Mouse (Mus musculus): ENCODE measurements around the gene Tjp3. TPM values are rescaled to one million over a fixed set of nuclear protein-coding genes. Genes with fewer than 3 reads are reported as not detected.
A peak's percentile ranks its signal among the peaks of the same experiment; 100 is the strongest.

Gene Tjp3
- polyA plus RNA-seq, 1 experiment from 2014 or later = 3.2 TPM

- 94% methylated on average over 8 of the region's 8 CpGs for WGBS
- H3K9me3 ChIP-seq (replicated peaks) = peaks cover 3% of the 10 kb centered on the region
- H3K36me3 ChIP-seq = peaks cover 13% of the 10 kb centered on the region; the same call in 1 of the 2 replicates
- H3K9ac ChIP-seq = no peak overlapping the region; the same call in 1 of the 2 replicates
- H3K27me3 ChIP-seq = peaks cover 3% of the 10 kb centered on the region
- H3K27ac ChIP-seq = no peak overlapping the region
- ATAC-seq (replicated peaks; ENCODE audit: insufficient number of reproducible peaks, insufficient read depth, low FRiP score, low read depth) = no peak
- H3K4me3 ChIP-seq = peak overlapping the region; percentile 71
- H3K4me1 ChIP-seq (replicated peaks) = peaks cover 24% of the 10 kb centered on the region
- peak overlapping the region; percentile 70 for H3K4me2 ChIP-seq
These were observed 25.8 kb downstream of the Tjp3 start for GRCm38 (mm10) chr10:81265540-81265939.

DNA sequence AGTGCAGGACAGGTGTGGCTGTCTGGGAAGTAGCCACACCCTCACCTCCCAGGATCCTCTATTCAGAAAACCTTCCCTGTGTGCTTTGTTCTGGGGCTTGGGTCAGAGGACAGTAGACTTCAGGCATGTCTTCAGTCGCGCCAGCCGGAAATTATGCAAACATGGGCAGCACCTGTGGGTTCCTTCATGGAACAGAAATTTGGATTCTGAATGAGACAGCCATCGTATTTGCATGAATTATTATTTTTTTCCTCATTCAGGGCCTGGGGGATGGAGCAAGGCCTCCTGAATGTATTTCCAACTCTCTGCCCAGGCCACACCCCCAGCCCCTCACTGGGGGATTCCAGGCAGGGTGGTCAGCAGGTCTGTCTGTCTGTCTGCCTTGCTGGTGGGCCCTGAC is 30.4 kb downstream of the Tjp3 start:
- WGBS = 88% methylated on average over 4 of the region's 4 CpGs
- H3K4me2 ChIP-seq = no peak overlapping the region
- H3K27me3 ChIP-seq = peaks cover 46% of the 10 kb centered on the region
- ATAC-seq (replicated peaks; ENCODE audit: insufficient number of reproducible peaks, insufficient read depth, low FRiP score, low read depth) = no peak
- H3K36me3 ChIP-seq = peaks cover 9% of the 10 kb centered on the region; the same call in 1 of the 2 replicates
- peaks cover 24% of the 10 kb centered on the region for H3K4me1 ChIP-seq (replicated peaks)
- H3K27ac ChIP-seq = no peak overlapping the region
- H3K9me3 ChIP-seq (replicated peaks) = peaks cover 6% of the 10 kb centered on the region
- no peak overlapping the region for H3K4me3 ChIP-seq
- H3K9ac ChIP-seq = no peak overlapping the region

DNA sequence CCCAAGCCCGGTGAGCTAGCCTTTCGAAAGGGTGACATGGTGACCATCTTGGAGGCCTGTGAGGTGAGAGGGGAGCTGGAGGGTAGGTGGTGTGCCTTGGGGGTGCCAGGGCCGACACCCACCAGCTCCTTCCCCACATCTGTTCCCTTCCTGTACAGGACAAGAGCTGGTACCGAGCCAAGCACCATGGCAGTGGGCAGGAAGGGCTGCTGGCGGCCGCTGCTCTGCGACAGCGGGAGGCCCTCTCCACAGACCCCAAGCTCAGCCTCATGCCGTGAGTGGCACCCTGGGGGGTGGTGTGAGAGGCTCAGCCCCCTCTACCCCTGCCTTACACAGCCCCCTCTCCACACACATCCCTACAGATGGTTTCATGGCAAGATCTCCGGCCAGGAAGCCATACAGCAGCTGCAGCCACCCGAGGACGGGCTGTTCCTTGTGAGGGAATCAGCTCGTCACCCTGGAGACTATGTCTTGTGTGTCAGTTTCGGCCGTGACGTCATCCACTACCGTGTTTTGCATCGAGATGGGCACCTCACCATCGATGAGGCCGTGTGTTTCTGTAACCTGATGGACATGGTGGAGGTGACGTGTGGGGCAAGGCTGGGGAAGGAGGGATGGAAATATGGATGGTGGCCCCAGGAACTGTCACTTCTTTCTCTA is 32.0 kb downstream of the Tjp3 start:
- Histone ChIP-seq H3K9ac (no peak overlapping the region), H3K9me3 (replicated peaks) (peaks cover 6% of the 10 kb centered on the region), H3K4me3 (no peak overlapping the region), H3K4me1 (replicated peaks) (peaks cover 16% of the 10 kb centered on the region), H3K27ac (no peak overlapping the region), H3K4me2 (no peak overlapping the region), H3K36me3 (peaks cover 5% of the 10 kb centered on the region; the same call in 1 of the 2 replicates), H3K27me3 (peaks cover 55% of the 10 kb centered on the region)
- no peak for ATAC-seq (replicated peaks; ENCODE audit: insufficient number of reproducible peaks, insufficient read depth, low FRiP score, low read depth)
- 42% methylated on average over 20 of the region's 21 CpGs for WGBS

DNA sequence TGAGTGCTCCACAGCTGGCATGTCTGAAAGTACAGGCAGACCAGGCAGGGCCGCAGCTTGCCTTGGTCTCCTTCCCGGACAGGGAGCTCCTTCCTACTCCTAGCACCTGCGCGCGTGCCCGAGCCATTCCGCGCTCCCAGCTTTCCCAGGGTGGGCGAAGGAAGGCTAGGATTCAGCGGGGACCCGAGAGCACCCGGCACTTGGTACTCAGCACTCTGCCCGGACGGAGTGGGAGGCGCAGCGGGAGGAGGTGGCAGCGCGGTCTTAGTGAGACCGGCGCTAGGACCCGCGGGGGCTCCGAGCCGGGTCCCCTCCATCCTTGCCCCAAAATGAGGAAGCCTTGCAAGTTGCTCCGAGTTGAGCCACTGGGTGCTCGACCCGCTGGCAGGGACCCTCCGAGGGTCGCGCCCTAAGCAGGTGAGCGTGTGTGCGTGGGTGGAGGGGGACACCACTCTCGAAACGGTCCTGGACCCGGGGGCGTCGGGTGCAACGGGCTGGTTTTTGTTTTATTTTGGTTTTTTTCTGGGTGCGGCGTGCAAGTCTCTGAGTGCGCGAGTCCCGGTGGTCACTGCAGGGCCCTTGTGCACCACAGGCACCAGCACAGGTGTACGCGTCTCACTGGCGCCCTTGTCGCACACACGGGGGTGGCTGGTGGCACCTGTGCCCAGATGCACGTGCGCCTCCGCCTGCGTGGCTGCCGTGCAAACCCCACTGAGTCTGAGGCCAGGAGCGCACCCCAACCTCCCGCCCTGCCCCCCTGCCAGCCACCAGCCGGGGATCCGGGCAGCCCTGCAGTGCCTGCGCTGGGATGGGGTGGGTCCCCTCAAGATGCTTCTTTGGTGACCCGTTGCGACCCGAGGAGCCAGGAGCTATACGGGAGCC is 34.0 kb downstream of the Tjp3 start:
- H3K9me3 ChIP-seq (replicated peaks) = peaks cover 6% of the 10 kb centered on the region
- whole genome bisulfite sequencing = 2% methylated on average over 62 of the region's 62 CpGs
- H3K4me3 ChIP-seq = peak overlapping the region; percentile 53
- H3K27me3 ChIP-seq = peaks cover 75% of the 10 kb centered on the region
- peak overlapping the region; percentile 50 for H3K9ac ChIP-seq
- peak overlapping the region; percentile 90 for H3K4me2 ChIP-seq
- peaks cover 25% of the 10 kb centered on the region for H3K4me1 ChIP-seq (replicated peaks)
- no peaks in the 10 kb centered on the region for H3K36me3 ChIP-seq
- no peak for ATAC-seq (replicated peaks; ENCODE audit: insufficient number of reproducible peaks, insufficient read depth, low FRiP score, low read depth)
- H3K27ac ChIP-seq = no peak overlapping the region

GRCm38 (mm10) chr10:81254886-81255285 is 36.5 kb downstream of the Tjp3 start:
- H3K4me3 ChIP-seq = no peak overlapping the region
- 44% methylated on average over 1 of the region's 1 CpGs for WGBS
- no peak for ATAC-seq (replicated peaks; ENCODE audit: insufficient number of reproducible peaks, insufficient read depth, low FRiP score, low read depth)

GRCm38 (mm10) chr10:81252424-81253419 is 38.7 kb downstream of the Tjp3 start, which contains the start of gene Matk:
Gene Matk, plus strand, starts transcription at chr10:81252935.
- WGBS = 13% methylated on average over 44 of the region's 44 CpGs
- ATAC-seq (replicated peaks; ENCODE audit: insufficient number of reproducible peaks, insufficient read depth, low FRiP score, low read depth) = no peak
- no peak within 1 kb of the TSS for H3K27ac ChIP-seq
- peaks cover 66% of the 10 kb centered on the region for H3K27me3 ChIP-seq
- peaks cover 18% of the 10 kb centered on the region for H3K4me1 ChIP-seq (replicated peaks)
- no peaks in the 10 kb centered on the region for H3K9me3 ChIP-seq (replicated peaks)
- H3K4me3 ChIP-seq = peak within 1 kb of the TSS; percentile 11
- peak within 1 kb of the TSS; percentile 25; the same call in 1 of the 2 replicates for H3K4me2 ChIP-seq
- H3K9ac ChIP-seq = no peak within 1 kb of the TSS
- H3K36me3 ChIP-seq = no peaks in the 10 kb centered on the region

More at GRCm38 (mm10) chr10:81254886-81255285, 36.5 kb downstream of the Tjp3 start:
- Histone ChIP-seq H3K27ac (no peak overlapping the region), H3K9me3 (replicated peaks) (no peaks in the 10 kb centered on the region), H3K36me3 (no peaks in the 10 kb centered on the region), H3K4me1 (replicated peaks) (peaks cover 26% of the 10 kb centered on the region), H3K4me2 (no peak overlapping the region), H3K27me3 (peaks cover 87% of the 10 kb centered on the region), H3K9ac (no peak overlapping the region)

DNA sequence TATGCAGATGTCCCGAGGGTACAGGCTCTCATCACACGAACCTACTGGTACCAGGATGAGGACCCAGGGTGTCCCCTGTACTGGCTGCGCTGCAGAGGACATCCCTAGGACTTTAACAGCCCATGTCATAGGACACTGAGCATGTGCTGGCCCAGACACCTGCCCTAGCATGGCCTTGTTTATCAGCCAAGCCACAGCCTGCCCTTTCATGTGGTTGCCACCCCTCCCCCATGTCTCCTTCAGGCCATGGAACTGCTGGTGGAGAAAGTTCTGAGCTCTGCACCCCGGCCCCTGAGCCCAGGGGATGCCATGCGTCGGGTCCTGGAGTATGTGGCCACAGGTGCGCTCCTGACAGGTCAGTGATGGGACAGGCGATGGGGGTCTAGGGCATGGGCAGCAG is 41.9 kb downstream of the Tjp3 start:
- no peaks in the 10 kb centered on the region for H3K36me3 ChIP-seq
- H3K4me2 ChIP-seq = no peak overlapping the region
- ATAC-seq (replicated peaks; ENCODE audit: insufficient number of reproducible peaks, insufficient read depth, low FRiP score, low read depth) = no peak
- no peak overlapping the region for H3K9ac ChIP-seq
- peaks cover 16% of the 10 kb centered on the region for H3K4me1 ChIP-seq (replicated peaks)
- H3K27me3 ChIP-seq = peaks cover 42% of the 10 kb centered on the region
- H3K4me3 ChIP-seq = no peak overlapping the region
- H3K27ac ChIP-seq = no peak overlapping the region
- 73% methylated on average over 8 of the region's 8 CpGs for WGBS
- no peaks in the 10 kb centered on the region for H3K9me3 ChIP-seq (replicated peaks)

DNA sequence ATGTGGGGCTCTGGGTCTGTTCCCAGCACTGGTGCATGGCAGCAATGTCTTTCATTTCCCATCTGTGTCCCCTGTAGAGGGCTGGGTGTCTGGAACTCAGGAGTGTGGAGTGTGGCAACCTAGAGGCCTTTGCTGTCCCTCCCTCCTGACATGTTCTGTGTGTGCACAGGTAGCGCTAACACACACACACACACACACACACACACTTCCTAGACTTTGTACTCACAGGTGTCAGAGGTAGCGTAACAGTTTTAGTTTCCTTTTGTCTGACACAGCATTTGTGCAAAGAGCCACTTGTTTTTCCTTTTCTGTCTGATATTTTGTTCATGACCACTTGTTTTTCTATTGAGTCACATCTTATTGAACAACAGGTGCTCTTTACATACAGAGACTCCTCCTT is 43.6 kb downstream of the Tjp3 start:
- WGBS = 98% methylated on average over 2 of the region's 2 CpGs
- no peak for ATAC-seq (replicated peaks; ENCODE audit: insufficient number of reproducible peaks, insufficient read depth, low FRiP score, low read depth)
- peaks cover 39% of the 10 kb centered on the region for H3K27me3 ChIP-seq

DNA sequence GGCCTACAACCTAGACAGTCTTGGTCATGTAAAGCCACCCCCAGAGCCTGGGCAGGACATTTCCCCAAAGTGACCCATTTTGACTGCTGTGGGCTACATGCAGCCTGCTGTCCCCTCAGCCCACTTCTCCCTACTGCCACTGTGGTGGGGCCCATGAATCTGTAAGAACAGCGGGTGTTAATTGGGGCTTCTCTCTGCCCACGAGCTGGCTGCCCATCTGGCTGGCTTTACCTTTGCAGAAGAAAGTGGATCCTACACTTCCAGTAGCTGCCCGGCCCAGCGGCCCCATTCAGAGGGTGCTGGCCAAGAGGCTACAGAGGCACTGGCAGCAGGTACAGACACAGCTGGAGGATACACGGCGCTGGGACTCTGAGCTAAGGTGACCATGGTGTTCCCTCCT is 46.2 kb downstream of the Tjp3 start:
- peaks cover 38% of the 10 kb centered on the region for H3K27me3 ChIP-seq
- H3K36me3 ChIP-seq = no peaks in the 10 kb centered on the region
- H3K4me1 ChIP-seq (replicated peaks) = peaks cover 11% of the 10 kb centered on the region
- H3K27ac ChIP-seq = no peak overlapping the region
- no peak overlapping the region for H3K4me2 ChIP-seq
- H3K4me3 ChIP-seq = no peak overlapping the region
- 87% methylated on average over 6 of the region's 6 CpGs for WGBS
- ATAC-seq (replicated peaks; ENCODE audit: insufficient number of reproducible peaks, insufficient read depth, low FRiP score, low read depth) = no peak
- H3K9ac ChIP-seq = no peak overlapping the region
- no peaks in the 10 kb centered on the region for H3K9me3 ChIP-seq (replicated peaks)

More for the DNA sequence above, 43.6 kb downstream of the Tjp3 start:
- Histone ChIP-seq H3K4me2 (no peak overlapping the region), H3K9ac (no peak overlapping the region), H3K36me3 (no peaks in the 10 kb centered on the region), H3K4me1 (replicated peaks) (peaks cover 12% of the 10 kb centered on the region), H3K9me3 (replicated peaks) (no peaks in the 10 kb centered on the region), H3K27ac (no peak overlapping the region), H3K4me3 (no peak overlapping the region)

- Histone ChIP-seq H3K4me1 (replicated peaks) (peaks cover 17% of the 10 kb centered on the region), H3K27me3 (peaks cover 44% of the 10 kb centered on the region), H3K9ac (no peak overlapping the region), H3K4me2 (no peak overlapping the region), H3K4me3 (no peak overlapping the region), H3K9me3 (replicated peaks) (no peaks in the 10 kb centered on the region), H3K27ac (no peak overlapping the region), H3K36me3 (no peaks in the 10 kb centered on the region)
- ATAC-seq (replicated peaks; ENCODE audit: insufficient number of reproducible peaks, insufficient read depth, low FRiP score, low read depth) = no peak; the same call in 1 of the 2 replicates
- WGBS = 9% methylated on average over 17 of the region's 17 CpGs
These were observed 46.8 kb downstream of the Tjp3 start for GRCm38 (mm10) chr10:81244595-81244994.

Data from heart, embryonic 15.5 days (tissue).